Comparison of ENCODE assay signal across 13 mouse cellular contexts in genomic region chr15:83292261-83293056, GRCm38 (mm10). TPM values are rescaled to one million over a fixed set of nuclear protein-coding genes. Genes with fewer than 3 reads are reported as not detected.
DNase-seq lines count a peak whose midpoint lies in the region; ATAC-seq and TF ChIP-seq lines count a peak whose summit lies in the region.
"Had no signal": no experiment of that assay in that cellular context is flagged by ENCODE, and none has a peak within 500 bp of the region (broad histone marks: within the 10 kb centered on the region; RNA-seq: fewer than 3 reads in every experiment).

No protein-coding gene starts in this region.

- H3K4me2 ChIP-seq in hindbrain, embryonic 16.5 days (ENCODE audit: low read length): no peak overlapping the region
- H3K4me2 ChIP-seq in kidney, postnatal 0 days (ENCODE audit: low read length): no peak overlapping the region
- H3K4me2 ChIP-seq: embryonic facial prominence, embryonic 12.5 days; forebrain, embryonic 15.5 days; liver, embryonic 15.5 days had no signal

- no peaks in the 10 kb centered on the region for H3K36me3 ChIP-seq in hindbrain, embryonic 10.5 days
- no peaks in the 10 kb centered on the region for H3K36me3 ChIP-seq in hindbrain, embryonic 16.5 days (ENCODE audit: control insufficient read depth, insufficient read depth, low read length)
- no peaks in the 10 kb centered on the region for H3K36me3 ChIP-seq in embryonic facial prominence, embryonic 10.5 days (replicated peaks)
- no peaks in the 10 kb centered on the region for H3K36me3 ChIP-seq in kidney, postnatal 0 days (ENCODE audit: insufficient read depth, low read length)
- H3K36me3 ChIP-seq: embryonic facial prominence, embryonic 12.5 days; forebrain, embryonic 15.5 days; liver, embryonic 15.5 days had no signal

- H3K4me1 ChIP-seq in hindbrain, embryonic 10.5 days (replicated peaks): peaks cover 32% of the 10 kb centered on the region
- H3K4me1 ChIP-seq in hindbrain, embryonic 16.5 days (ENCODE audit: control insufficient read depth, insufficient read depth, low read depth, low read length): no peaks in the 10 kb centered on the region
- H3K4me1 ChIP-seq in embryonic facial prominence, embryonic 10.5 days: peaks cover 39% of the 10 kb centered on the region
- H3K4me1 ChIP-seq in kidney, postnatal 0 days (replicated peaks; ENCODE audit: insufficient read depth, low read length): peaks cover 28% of the 10 kb centered on the region

- no peaks in the 10 kb centered on the region for H3K9me3 ChIP-seq in hindbrain, embryonic 10.5 days
- H3K9me3 ChIP-seq in hindbrain, embryonic 16.5 days (ENCODE audit: control insufficient read depth, low read length): no peaks in the 10 kb centered on the region
- H3K9me3 ChIP-seq in embryonic facial prominence, embryonic 10.5 days: no peaks in the 10 kb centered on the region
- no peaks in the 10 kb centered on the region for H3K9me3 ChIP-seq in kidney, postnatal 0 days (replicated peaks; ENCODE audit: low read length)
- H3K9me3 ChIP-seq: embryonic facial prominence, embryonic 12.5 days; forebrain, embryonic 15.5 days; liver, embryonic 15.5 days had no signal

- H3K9ac ChIP-seq in hindbrain, embryonic 16.5 days (ENCODE audit: low read depth, low read length): no peak overlapping the region
- H3K9ac ChIP-seq in kidney, postnatal 0 days (ENCODE audit: low read depth, low read length): no peak overlapping the region
- H3K9ac ChIP-seq: embryonic facial prominence, embryonic 12.5 days; forebrain, embryonic 15.5 days; liver, embryonic 15.5 days had no signal

- no peaks in the 10 kb centered on the region for H3K27me3 ChIP-seq in hindbrain, embryonic 10.5 days (ENCODE audit: insufficient read depth, poor library complexity, severe bottlenecking)
- H3K27me3 ChIP-seq in hindbrain, embryonic 16.5 days (replicated peaks; ENCODE audit: control insufficient read depth, insufficient read depth, low read length): no peaks in the 10 kb centered on the region
- no peaks in the 10 kb centered on the region for H3K27me3 ChIP-seq in embryonic facial prominence, embryonic 10.5 days (replicated peaks; ENCODE audit: low read depth, poor library complexity, severe bottlenecking)
- no peaks in the 10 kb centered on the region for H3K27me3 ChIP-seq in kidney, postnatal 0 days (ENCODE audit: insufficient read depth, low read length)
- H3K27me3 ChIP-seq: embryonic facial prominence, embryonic 12.5 days; forebrain, embryonic 15.5 days; liver, embryonic 15.5 days had no signal

- no peak overlapping the region for H3K4me3 ChIP-seq in hindbrain, embryonic 10.5 days
- no peak overlapping the region for H3K4me3 ChIP-seq in hindbrain, embryonic 16.5 days (ENCODE audit: low read length)
- no peak overlapping the region for H3K4me3 ChIP-seq in embryonic facial prominence, embryonic 10.5 days
- H3K4me3 ChIP-seq in kidney, postnatal 0 days (replicated peaks; ENCODE audit: low read depth, low read length): no peak overlapping the region
- H3K4me3 ChIP-seq: embryonic facial prominence, embryonic 12.5 days; forebrain, embryonic 15.5 days; left cerebral cortex, adult 2 months; liver, embryonic 15.5 days had no signal

- peak overlapping the region; percentile 35; the same call in 1 of the 2 replicates for H3K27ac ChIP-seq in hindbrain, embryonic 10.5 days
- H3K27ac ChIP-seq in hindbrain, embryonic 16.5 days (ENCODE audit: low read depth, low read length): no peak overlapping the region
- peak overlapping the region; percentile 40 for H3K27ac ChIP-seq in embryonic facial prominence, embryonic 10.5 days (replicated peaks)
- peak overlapping the region; percentile 84 for H3K27ac ChIP-seq in kidney, postnatal 0 days
- H3K27ac ChIP-seq: embryonic facial prominence, embryonic 12.5 days; forebrain, embryonic 15.5 days; left cerebral cortex, adult 2 months; liver, embryonic 15.5 days had no signal

- no peak for TF ChIP-seq CTCF in kidney, postnatal 0 days (IDR thresholded peaks at IDR 0.05; ENCODE audit: low read depth)

- 86% methylated on average over 13 of the region's 13 CpGs for WGBS in hindbrain, embryonic 10.5 days
- 82% methylated on average over 13 of the region's 13 CpGs for WGBS in hindbrain, embryonic 16.5 days
- 83% methylated on average over 13 of the region's 13 CpGs for WGBS in embryonic facial prominence, embryonic 10.5 days
- WGBS in kidney, postnatal 0 days: 46% methylated on average over 13 of the region's 13 CpGs

- no peak for DNase-seq in hindbrain, embryonic 10.5 days (ENCODE audit: low spot score)
- DNase-seq in 3T3-L1 (ENCODE audit: low read depth, low spot score): peak; percentile 64
- no peak for DNase-seq in embryonic facial prominence, embryonic 10.5 days (ENCODE audit: low spot score)
- DNase-seq in kidney, postnatal 0 days (ENCODE audit: low spot score): peak; percentile 40
- DNase-seq in retina, embryonic 14.5 days (ENCODE audit: low spot score): no peak
- no peak for DNase-seq in cerebellum, postnatal 36 days
- no peak for DNase-seq in thymus, postnatal 0 days (ENCODE audit: low spot score)
- DNase-seq: cerebellum, adult 11-12 months had no signal

- no peak for ATAC-seq in hindbrain, embryonic 16.5 days
- ATAC-seq in kidney, postnatal 0 days (replicated peaks; ENCODE audit: low FRiP score, low read depth): no peak
- ATAC-seq: forebrain, embryonic 15.5 days had no signal

RNA-seq across cellular contexts. Expression of gene A4galt, which starts 40.9 kb away (rescaled TPM):
- polyA plus RNA-seq in hindbrain, embryonic 10.5 days (2016; fragmentation: Nextera tagmentation; extraction: Ambion mirVana): 1.2 and 1.5 TPM in 2 replicates
- polyA plus RNA-seq in hindbrain, embryonic 16.5 days (2015; fragmentation: Nextera tagmentation; extraction: Ambion mirVana): 4.9 and 6.5 TPM in 2 replicates
- 0.34 and 0.77 TPM in 2 replicates for polyA plus RNA-seq in embryonic facial prominence, embryonic 10.5 days (2016; fragmentation: Nextera tagmentation; extraction: Ambion mirVana)
- polyA plus RNA-seq in kidney, postnatal 0 days (2015; fragmentation: Nextera tagmentation; extraction: Ambion mirVana): 26.5 and 27.2 TPM in 2 replicates
- polyA plus RNA-seq in thymus, postnatal 0 days (2015; fragmentation: Nextera tagmentation; extraction: Ambion mirVana): 2.2 and 2.4 TPM in 2 replicates

RNA-seq across cellular contexts. Expression of gene Arfgap3, which starts 57.6 kb away (rescaled TPM):
- 33.1 and 36.9 TPM in 2 replicates for polyA plus RNA-seq in hindbrain, embryonic 10.5 days (2016; fragmentation: Nextera tagmentation; extraction: Ambion mirVana)
- 39.4 and 43.3 TPM in 2 replicates for polyA plus RNA-seq in hindbrain, embryonic 16.5 days (2015; fragmentation: Nextera tagmentation; extraction: Ambion mirVana)
- polyA plus RNA-seq in embryonic facial prominence, embryonic 10.5 days (2016; fragmentation: Nextera tagmentation; extraction: Ambion mirVana): 27.2 and 29.1 TPM in 2 replicates
- 36.2 and 40.9 TPM in 2 replicates for polyA plus RNA-seq in kidney, postnatal 0 days (2015; fragmentation: Nextera tagmentation; extraction: Ambion mirVana)
- polyA plus RNA-seq in thymus, postnatal 0 days (2015; fragmentation: Nextera tagmentation; extraction: Ambion mirVana): 16.4 and 18.3 TPM in 2 replicates

Comparison
In these comparisons a context has a peak if more than half of its experiments do, and no peak if none do; other contexts are left out.
1. DNase-seq: peak in 3T3-L1 (single experiment) and kidney, postnatal 0 days (single experiment); none in hindbrain, embryonic 10.5 days (single experiment), embryonic facial prominence, embryonic 10.5 days (single experiment), retina, embryonic 14.5 days (single experiment), cerebellum, postnatal 36 days (0 of 2) and thymus, postnatal 0 days (single experiment).